Mouse (Mus musculus): Measurements from ENCODE around the gene Shc3. TPM values are rescaled to one million over a fixed set of nuclear protein-coding genes. Genes with fewer than 3 reads are reported as not detected.

The Shc3 gene
- total RNA-seq, 2 experiments from 2014 or later = not detected

GRCm38 (mm10) chr13:51569685-51570068 lies 458 bp upstream of the Shc3 start:
- ATAC-seq (ENCODE audit: poor library complexity, severe bottlenecking) = no peak

DNA sequence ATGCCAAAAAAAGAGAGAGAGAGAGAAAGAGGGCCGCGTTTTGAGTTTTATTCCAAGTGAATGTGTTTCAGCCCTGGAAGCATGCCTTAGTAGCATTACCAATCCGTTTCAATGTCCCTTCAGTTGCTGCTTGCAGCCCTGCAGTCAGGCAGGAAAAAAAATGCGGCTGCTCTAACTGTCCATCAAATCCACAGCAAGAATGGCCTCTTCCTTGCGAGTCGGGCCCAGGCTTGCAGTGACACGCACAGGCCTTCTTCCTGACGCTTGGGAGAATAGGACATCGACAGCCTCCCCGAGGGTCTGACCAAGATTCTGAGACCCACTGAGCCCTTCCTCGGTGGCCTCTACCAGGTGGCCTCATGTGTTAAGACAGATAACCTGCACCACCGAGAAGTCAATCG lies 718 bp downstream of the Shc3 start:
- ATAC-seq (ENCODE audit: poor library complexity, severe bottlenecking) = no peak

DNA sequence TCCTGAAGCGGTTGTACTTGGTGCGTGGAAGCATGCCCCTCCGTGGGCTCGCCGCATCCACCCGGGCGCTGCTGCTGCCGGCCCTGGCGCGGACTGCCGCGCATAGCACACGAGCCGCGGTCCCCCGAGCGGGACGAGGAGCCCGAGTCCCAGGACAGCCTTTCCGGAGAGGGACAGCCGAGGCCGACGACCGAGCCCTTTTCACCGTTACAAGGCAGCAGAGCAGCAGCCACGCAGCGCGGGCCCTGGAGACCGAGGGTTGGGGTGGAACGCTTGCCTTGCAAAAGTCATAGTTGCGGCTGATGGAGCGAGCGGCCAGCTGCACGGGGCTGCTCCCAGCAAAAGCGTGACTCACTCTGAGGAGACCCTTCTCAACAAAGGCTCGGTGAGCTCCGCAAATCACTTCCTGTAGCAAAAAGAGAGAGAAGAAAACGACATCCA lies 1.8 kb downstream of the Shc3 start:
- ATAC-seq (ENCODE audit: poor library complexity, severe bottlenecking) = no peak

DNA sequence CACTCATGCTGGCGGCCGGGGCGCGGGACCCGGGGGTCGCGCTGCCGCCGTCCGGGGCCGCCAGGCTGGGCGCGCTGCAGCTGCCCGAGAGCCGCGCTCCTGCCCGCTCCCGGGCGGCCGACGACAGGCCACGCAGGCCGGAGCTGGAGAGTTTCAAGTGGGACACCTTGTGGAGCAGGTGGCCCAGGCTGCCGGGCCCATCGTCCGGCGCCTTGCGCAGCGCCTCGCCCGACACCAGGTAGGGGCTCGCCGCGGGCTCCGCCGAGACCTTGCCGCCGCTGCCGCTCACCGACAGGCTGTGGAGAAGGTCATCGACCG lies 2.2 kb downstream of the Shc3 start:
- no peak for ATAC-seq (ENCODE audit: poor library complexity, severe bottlenecking)

- no peak for ATAC-seq (ENCODE audit: poor library complexity, severe bottlenecking)
Measured at GRCm38 (mm10) chr13:51566371-51567077, 2.7 kb downstream of the Shc3 start.

GRCm38 (mm10) chr13:51564741-51565140 lies 4.5 kb downstream of the Shc3 start:
- no peak for ATAC-seq (ENCODE audit: poor library complexity, severe bottlenecking)

- no peak for ATAC-seq (ENCODE audit: poor library complexity, severe bottlenecking)
Measured at GRCm38 (mm10) chr13:51553343-51553742, 15.9 kb downstream of the Shc3 start.

DNA sequence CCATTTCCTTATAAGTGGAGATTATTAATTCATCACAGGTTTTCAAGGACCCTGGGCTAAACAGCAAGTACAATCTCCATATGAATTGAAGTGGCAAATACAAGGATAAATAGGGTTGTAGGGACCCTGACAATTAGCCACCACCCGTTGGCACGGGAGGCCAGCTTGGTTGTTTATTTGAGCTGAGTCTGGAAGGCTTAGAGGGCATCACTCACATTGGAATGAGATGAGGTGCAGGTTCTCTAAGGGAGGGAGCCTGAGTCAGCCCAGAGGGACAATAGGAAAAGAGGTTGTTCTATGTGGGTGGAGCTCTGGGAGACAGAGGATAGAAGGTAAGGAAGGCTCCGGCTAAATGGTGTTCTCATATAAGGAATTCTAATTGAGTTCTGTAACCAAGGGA lies 17.0 kb downstream of the Shc3 start:
- no peak for ATAC-seq (ENCODE audit: poor library complexity, severe bottlenecking)

DNA sequence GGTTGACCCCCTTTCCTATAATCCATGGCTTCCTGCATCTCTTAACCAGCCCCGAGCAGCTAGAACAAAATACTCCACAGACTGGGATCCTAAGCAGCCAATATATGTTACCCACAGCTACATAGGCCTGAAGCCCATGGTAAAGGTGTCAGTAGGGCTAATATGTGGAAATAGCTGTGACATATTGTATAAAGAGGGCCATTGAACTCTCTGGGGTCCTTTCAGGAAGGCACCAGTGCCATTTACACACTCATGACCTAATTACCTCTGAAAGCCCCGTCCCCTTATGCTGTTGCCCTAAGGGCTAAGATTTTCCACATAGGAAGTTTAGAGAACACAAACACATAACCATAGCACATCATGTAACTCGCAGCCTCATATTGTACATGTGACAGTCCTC lies 17.4 kb downstream of the Shc3 start:
- no peak for ATAC-seq (ENCODE audit: poor library complexity, severe bottlenecking)

DNA sequence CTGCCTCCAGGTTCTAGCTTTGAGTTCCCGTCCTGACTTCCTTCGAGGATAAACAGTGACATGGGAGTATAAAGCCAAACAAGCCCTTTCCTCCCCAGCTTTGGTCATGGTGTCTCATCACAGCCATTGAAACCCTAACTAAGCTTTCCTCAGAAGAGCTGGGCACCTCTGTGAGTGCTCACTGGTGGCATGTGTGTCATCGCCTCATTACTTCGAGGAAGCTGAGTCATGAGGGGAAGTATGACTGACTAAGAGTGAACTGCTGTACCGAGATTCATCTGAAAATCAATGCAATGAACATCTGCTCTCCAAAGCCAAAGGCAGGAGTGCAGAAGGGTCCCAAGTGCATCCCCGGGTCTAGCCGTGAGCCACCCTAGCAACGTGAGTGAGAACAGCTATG lies 29.4 kb downstream of the Shc3 start:
- ATAC-seq (ENCODE audit: poor library complexity, severe bottlenecking) = no peak

DNA sequence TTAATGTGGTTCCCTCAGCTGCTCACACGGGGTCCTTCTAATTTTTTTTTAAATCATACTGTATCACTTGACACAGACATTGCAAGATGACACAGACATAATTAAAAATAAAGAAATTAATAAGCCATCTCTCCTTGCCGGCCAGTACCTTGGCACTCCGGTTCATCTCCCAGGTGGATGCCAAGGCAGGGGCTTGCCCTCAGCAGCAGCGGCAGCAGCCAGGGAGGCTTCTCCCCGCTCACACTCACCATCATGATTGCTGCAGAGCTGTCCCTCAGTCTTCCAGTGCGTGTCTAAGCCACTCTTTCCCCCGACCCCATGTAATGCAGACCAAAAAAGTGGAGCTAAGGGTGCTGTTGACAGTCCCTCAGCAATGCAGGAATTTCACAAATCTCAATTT lies 33.9 kb downstream of the Shc3 start:
- no peak for ATAC-seq (ENCODE audit: poor library complexity, severe bottlenecking)

GRCm38 (mm10) chr13:51526480-51526879 lies 42.7 kb downstream of the Shc3 start:
- no peak for ATAC-seq (ENCODE audit: poor library complexity, severe bottlenecking)

DNA sequence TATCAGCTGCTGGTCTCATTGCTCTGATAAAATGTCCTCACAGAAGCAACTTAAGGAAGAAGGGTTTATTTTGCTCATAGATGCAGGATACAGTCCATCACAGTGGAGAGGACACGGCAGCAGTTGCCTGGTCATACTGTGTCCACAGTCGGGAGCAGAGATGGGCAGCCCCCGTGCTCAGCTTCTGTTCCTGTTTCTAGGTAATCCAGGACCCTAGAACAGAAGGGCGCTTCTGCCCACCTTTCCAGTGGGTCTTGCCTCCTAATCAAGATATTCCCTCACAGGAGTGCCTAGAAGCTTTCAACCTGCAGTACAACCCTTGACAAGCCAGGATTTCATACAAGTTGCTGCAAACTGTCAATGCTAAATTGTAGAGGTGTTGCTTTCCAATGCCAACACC lies 44.9 kb downstream of the Shc3 start:
- ATAC-seq (ENCODE audit: poor library complexity, severe bottlenecking) = no peak

- no peak for ATAC-seq (ENCODE audit: poor library complexity, severe bottlenecking)
Measured at GRCm38 (mm10) chr13:51523311-51523710, 45.9 kb downstream of the Shc3 start.

GRCm38 (mm10) chr13:51518880-51519279 lies 50.3 kb downstream of the Shc3 start:
- ATAC-seq (ENCODE audit: poor library complexity, severe bottlenecking) = no peak

DNA sequence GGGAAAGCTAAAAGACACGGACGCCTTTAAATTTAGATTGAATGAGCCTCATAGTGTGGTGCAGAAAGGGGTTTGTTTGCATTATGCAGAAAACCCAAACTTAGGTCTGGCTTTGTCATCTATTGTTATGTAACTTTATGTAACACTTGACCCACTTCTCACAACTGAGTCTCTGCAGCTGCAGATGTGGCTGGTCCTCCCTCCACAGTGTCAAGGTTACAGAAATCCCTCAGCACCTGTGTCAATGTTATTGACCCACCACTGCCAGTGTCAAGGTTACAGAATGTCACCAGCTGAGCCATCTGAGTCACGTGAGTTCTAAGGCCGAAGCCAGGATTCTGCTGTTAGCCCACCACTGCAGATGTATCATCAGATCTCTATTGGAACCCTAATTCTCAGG lies 51.3 kb downstream of the Shc3 start:
- no peak for ATAC-seq (ENCODE audit: poor library complexity, severe bottlenecking)

GRCm38 (mm10) chr13:51508836-51509235 lies 60.4 kb downstream of the Shc3 start:
- ATAC-seq (ENCODE audit: poor library complexity, severe bottlenecking) = no peak

DNA sequence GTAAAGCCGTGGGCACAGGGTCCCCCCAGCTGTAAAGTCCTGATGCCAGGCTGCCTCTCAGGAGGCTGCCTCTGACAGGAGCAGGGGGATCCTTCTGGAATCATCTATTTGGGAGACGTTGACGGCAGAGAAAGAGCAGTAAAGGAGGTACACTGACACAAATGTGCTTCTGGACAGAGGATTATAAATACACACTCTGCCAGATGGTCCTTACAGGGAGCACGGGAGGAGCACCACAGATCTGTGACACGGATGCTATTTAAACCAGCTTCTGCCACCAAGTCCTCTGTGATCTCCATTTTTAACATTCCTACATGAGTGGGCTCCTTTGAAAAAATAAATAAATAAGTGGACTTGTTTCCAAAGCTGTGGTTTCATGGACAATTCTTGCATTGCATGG lies 63.5 kb downstream of the Shc3 start:
- ATAC-seq (ENCODE audit: poor library complexity, severe bottlenecking) = no peak

GRCm38 (mm10) chr13:51499769-51500168 lies 69.5 kb downstream of the Shc3 start:
- no peak for ATAC-seq (ENCODE audit: poor library complexity, severe bottlenecking)

DNA sequence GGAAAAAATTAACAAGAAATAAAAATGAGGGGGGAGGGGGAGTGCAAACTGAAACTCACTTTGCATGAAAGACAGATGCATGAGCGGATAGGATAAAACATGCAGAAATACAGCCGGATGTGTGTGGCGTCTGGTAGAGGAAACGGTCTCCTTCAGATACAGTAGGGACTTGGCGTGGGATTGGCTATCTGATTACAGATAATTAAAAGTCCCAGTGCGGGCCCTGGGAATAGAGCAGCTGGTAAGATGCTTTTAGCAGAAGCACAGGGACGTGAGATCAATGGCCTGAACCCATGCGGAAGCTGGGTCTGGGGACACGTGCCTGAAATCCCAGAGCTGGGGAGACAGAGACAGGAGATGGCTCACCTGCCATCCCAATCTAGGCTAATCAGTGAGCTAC lies 75.5 kb downstream of the Shc3 start:
- ATAC-seq (ENCODE audit: poor library complexity, severe bottlenecking) = no peak

DNA sequence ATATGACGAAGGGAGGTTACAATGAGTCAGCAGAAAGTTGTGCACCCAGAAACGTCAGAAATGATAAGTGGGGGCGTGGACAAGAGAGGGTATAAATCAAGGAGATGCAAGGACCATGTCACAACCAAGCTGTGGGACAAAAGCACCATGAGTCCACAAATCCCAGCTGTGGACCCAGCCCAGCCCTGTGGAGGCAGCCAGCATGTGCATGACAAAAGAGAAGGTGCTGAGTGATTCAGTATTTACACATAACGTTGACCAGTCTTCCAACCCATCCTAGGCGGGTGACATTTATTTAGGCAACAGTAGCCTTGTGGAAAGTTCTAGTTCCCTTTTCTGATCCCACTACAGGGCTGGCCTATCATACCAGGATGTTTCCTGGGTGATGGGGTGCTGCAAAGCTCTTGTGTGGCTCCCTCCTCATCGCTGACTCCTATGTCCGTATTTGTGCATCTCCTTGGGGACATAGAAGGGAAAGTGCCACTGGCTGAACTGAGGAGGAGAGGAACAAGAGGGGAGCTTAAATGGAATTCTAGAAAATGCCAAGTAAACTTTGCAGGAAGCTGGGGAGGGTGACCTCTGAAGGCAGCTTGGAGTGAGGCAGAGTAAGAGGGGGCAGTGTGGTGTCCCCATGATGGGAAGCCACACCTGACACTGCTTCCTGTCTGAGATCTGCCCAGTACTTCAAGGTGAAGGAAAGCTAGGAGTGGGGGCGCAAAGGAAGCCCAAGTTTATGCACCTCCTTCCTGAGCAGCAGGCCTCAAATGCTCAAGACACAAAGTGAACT lies 77.4 kb downstream of the Shc3 start:
- no peak for ATAC-seq (ENCODE audit: poor library complexity, severe bottlenecking)

GRCm38 (mm10) chr13:51490195-51490594 lies 79.0 kb downstream of the Shc3 start:
- no peak for ATAC-seq (ENCODE audit: poor library complexity, severe bottlenecking)

DNA sequence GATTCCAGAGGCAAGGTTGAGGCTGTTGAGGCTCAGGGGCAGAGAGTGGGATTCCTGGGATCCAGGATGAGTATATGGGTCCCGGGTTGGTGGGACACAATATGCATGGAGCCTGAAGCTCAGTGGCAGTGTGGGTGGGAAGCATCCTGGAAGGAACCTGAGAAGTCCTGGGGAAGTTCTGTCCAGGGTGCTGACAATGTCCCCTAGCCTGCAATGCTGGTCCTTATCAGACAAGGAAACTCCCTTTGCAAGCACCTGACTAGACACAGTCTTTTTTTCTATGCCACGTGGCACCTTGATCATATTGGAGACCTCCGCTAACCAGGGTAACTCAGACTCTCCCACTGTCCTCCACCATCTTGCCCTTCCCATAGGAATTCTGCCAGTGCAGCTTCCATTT lies 80.3 kb downstream of the Shc3 start:
- no peak for ATAC-seq (ENCODE audit: poor library complexity, severe bottlenecking)
